Mouse (Mus musculus): ENCODE measurements around the gene Pecam1.
"Not testable (repeated sequence)": the region's sequence is repeated elsewhere in the genome, so short reads cannot be mapped to it uniquely, and the experiment has no call there.

The Pecam1 gene

GRCm38 (mm10) chr11:106750121-106750751 is at the start of gene Pecam1:
Pecam1 (minus strand) TSS chr11:106750628.
- in situ Hi-C loops (cut with MboI, MseI), result no loop called here

- in situ Hi-C loops (cut with MboI, MseI), result no loop called here
Measured at GRCm38 (mm10) chr11:106795679-106796078, 45.3 kb upstream of the Pecam1 start.

DNA sequence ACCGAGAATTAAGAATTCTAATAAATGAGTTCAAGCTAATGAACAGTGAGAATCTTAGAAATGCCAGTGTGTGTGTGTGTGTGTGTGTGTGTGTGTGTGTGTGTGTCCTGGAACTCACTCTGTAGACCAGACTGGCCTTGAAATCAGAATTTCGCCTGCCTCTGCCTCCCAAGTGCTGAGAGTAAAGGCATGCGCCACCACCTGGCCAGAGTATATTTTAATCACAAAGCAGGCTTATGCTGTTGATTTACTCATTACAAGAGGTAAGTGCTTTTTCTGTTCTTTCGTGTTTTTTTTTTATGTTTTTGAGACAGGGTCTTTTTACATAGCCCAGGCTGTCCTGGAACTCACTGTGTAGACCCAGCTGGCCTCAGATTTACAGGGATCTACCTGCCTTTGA is 43.4 kb upstream of the Pecam1 start:
- in situ Hi-C loops (cut with MboI, MseI), result no loop called here

DNA sequence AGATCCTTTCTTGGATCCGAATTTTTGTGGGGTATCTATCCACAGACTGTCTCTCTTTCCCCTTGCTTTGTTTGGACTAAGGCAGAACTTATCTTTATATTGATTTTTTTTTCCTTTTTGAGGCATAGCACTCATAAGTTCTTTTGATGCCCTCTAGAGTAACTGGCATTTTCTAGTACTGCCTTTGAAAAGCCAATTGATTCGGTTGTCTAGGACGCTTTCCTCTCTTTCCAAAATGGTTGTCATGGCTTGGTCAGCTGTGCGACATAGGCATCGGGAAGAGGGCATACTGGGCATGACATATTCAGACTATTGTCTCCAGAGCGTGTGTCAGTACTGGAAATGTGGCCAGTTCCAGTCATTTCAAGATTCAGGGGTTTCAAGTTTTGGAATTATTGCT is 39.2 kb upstream of the Pecam1 start:
- in situ Hi-C loops (cut with MboI, MseI), result no loop called here

DNA sequence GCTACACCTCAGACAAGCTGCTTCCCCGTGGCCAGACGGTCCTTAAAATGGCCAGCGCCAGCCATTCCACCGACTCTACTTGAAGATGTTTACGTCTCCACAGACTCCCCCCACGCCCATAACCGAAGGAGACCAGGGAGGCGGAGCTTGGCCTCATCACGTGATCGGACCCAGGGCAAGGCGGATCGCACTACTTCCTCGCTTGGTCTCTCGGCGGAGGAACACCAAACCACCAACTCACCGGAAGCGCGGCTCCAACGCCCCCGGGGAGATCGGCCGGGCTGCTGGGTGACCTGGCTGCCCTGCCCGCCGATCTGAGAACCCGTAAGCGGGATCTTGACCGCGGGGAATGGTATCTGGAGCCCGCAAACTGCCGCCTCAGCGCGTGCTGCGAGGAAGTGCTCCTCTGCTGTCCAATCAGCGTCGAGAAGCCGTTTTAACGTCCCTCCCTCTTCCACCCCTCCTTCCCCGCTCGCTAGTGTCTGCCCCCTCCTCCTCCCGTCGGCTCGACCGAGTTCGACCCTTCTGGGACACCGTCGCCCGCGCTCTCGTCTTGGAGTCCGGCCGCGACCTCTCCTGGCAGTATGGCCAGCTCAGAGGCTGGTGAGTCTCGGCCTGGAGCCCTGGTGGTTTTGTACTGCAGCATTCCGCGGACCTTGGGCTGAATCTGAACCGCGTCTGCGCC is 38.5 kb upstream of the Pecam1 start, which contains the start of the genes Ddx5 and Cep95:
TSS of gene Ddx5 (minus strand) at position 411 of the 685 bp plus-strand sequence.
TSS of gene Cep95 (plus strand) at position 478 of the 685 bp plus-strand sequence.
- in situ Hi-C loops (cut with MboI, MseI), result no loop called here

DNA sequence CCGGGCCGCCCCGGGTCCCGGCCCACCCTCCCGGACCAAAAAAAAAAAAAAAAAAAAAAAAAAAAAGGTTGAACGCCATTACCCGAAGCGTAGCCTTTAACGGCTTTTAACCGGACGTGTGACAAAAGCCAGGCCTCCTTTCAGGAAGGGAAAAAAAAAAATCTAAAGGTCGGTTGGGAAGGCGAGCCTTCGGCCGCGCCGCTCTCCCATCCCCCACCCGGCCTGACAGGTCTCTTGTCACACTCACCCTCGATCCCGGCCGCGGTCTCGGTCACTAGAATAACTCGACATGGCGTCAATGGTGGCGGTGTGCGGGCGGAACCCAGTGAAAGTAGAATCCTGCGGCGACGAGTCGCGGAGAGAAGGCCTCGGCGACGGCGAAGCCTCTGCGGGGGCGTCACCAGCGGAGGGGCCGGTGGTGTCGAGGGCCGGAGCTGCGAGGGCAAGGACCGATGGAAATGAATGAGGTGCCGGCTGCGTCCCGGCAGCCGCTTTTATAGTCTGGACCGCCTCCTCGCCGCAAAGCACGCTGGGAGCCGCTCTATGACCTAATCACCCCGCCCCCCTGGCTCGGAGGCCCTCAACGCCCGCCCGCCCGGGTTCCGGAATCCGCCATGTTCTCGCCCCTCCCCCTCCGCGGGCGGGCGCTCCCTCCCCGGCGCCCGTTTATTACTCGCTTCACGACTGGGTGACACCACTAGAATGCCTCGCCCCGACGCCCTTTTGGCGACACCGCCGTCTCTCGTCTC is 37.8 kb upstream of the Pecam1 start:
- in situ Hi-C loops (cut with MboI, MseI), result no loop called here

DNA sequence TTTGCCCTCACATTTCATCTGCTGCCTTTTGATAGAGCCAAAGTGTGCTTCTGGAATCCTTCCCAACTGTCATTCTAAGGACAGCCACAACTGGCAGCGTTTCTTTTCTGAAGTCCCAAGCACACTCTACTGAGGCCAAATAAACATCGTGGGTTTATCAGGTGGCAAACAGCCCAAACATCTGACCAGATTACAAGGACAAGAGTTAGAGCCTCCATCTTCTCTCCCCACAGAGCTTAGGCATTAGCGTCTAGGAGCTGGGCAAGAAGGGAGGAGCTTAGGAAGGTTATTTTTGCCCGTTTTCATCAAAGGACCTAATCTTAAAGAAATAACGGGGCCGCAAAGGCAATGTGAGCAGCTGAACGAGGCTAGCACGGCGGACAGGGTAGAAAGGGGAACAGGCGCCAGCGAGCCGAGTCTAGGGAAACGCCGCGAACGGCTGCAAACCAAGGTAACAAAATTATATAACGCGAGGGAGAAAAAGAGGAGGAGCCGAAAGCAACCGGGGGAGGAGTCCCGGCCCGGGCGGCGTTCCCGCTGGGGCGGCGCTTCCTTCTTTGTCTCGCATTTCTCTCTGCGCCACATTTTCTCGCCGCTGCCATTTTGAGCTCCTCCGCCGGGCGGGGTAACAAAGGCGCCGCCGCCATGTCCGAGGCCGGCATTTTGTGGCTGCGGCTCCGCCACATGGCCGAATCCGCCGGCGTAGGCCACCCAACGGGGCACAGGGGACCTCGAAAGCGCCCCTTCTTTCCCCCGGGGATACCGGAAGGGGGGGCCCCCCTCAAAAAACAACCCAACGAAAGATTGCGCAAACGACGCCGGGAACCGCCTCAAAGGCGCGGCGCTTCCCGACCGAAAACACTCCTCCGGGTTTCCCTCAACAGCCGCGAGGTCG is 37.0 kb upstream of the Pecam1 start:
- in situ Hi-C loops (cut with MboI, MseI), result no loop called here

DNA sequence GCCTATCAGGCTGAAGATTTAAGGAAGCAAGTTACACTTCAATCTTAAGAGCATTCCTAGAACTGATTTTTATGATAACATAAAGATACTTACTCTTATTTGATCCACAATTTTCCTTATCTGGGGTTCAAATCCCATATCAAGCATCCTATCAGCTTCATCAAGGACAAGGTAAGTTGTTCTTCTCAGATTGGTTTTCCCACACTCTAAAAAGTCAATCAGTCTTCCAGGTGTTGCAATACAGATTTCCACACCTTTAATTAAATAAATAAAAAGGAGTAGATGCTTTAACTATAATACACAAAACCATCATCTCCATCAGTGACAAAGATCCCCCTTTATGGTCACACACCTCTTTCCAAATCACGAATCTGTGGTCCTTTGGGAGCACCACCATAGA is 34.6 kb upstream of the Pecam1 start:
- in situ Hi-C loops (cut with MboI, MseI), result no loop called here

DNA sequence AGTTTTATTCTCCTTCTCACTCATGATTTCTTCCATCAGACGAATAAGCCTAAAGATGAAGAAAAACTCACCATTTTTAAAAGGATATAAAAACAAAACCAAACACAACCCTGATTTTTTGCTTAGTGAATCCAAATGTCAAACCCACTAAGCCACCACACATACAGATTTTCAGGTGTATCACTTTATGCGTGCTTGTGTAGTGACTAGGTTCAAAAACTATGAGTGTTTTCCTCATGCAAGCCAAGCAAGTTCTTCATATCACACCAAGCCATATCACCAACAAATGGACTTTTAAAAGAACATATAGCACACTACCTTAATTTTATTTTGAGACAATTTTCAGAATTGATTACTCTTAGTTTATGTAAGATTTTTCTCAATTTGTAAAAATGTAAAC is 34.0 kb upstream of the Pecam1 start:
- in situ Hi-C loops (cut with MboI, MseI), result no loop called here

- in situ Hi-C loops (cut with MboI, MseI), result no loop called here
Measured at GRCm38 (mm10) chr11:106782841-106783764, 32.7 kb upstream of the Pecam1 start.

DNA sequence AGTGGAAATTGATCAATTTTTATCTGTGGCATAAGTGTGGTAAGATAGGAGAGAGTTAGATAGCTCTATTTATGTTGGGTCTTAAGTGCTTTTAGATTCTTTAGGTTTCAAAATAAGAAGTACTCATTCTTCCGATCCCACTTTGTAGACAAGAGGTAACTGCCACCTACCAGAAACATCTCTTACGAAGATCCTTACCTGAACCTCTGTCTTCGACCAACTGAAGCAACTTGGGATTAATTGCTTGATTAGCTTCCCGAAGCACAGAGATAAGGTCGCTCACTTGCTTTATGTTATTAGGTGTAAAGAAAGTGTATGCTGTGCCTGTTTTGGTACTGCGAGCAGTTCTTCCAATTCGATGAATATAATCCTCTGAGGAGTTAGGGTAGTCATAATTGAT is 31.8 kb upstream of the Pecam1 start:
- in situ Hi-C loops (cut with MboI, MseI), result not testable (repeated sequence)

DNA sequence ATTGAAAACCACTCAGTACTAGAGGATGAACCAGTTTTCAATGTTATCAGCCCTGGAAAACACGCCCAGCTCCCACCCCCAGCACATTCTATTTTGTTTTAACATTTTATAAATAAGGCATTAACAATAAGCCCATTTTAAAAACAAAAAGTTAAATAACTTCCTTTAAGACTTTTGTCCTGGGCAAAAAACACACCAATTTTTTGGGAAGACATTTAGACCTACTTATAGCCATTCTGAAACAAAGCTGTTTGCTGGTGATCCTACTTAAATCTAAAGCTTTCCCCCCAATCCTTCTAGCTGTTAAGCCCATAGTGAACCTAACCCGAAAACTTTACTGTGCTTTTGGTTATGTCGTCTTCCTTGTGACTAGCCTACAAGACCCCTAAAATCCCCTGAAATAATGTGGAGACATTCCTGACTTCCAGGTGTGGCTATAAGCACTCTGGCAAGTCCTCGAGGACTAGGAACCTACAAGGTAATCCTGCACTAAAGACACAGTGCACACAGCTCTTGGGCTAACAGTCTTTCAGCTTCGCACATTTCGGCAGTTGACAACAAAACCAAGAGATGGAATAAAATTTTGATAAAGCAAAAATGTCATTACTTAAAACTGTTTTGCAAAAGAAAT is 30.3 kb upstream of the Pecam1 start:
- in situ Hi-C loops (cut with MboI, MseI), result no loop called here

- in situ Hi-C loops (cut with MboI, MseI), result no loop called here
Measured at GRCm38 (mm10) chr11:106780089-106780425, 29.6 kb upstream of the Pecam1 start.

GRCm38 (mm10) chr11:106779388-106780088 is 29.1 kb upstream of the Pecam1 start, which contains the start of gene Polg2:
Polg2 (minus strand) TSS chr11:106779537.
- in situ Hi-C loops (cut with MboI, MseI), result loop anchor here (10.0 kb wide), 1 partner anchor 245 kb away; no protein-coding TSS in a partner anchor

- in situ Hi-C loops (cut with MboI, MseI), result loop anchor here (10.0 kb wide), 1 partner anchor 244 kb away; no protein-coding TSS in a partner anchor
Measured at GRCm38 (mm10) chr11:106778589-106779387, 28.4 kb upstream of the Pecam1 start.

GRCm38 (mm10) chr11:106778132-106778531 is 27.7 kb upstream of the Pecam1 start:
- in situ Hi-C loops (cut with MboI, MseI), result loop anchor here (10.0 kb wide), 1 partner anchor 243 kb away; no protein-coding TSS in a partner anchor

DNA sequence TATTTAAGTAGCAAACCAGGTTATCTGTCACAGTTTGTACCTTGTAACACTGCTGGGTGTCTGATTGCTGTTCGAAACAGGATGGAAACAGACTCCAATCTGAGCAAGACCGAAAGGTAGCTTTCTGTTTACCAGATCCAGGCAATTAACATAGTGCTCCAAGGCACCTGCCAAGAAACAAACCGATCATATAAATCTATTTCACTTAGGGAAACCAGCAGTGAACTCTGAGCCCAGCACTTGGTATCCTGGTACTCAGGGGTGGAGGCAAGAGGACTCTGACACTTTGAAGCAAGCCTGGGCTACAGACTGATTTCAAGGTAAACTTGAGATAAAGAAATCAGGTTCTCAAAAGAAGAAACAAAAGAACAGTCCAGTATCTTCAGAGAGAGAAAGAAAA is 27.0 kb upstream of the Pecam1 start:
- in situ Hi-C loops (cut with MboI, MseI), result loop anchor here (10.0 kb wide), 1 partner anchor 243 kb away; no protein-coding TSS in a partner anchor

GRCm38 (mm10) chr11:106776960-106777359 is 26.5 kb upstream of the Pecam1 start:
- in situ Hi-C loops (cut with MboI, MseI), result loop anchor here (10.0 kb wide), 1 partner anchor 242 kb away; no protein-coding TSS in a partner anchor
